Mouse (Mus musculus) cerebellum, adult 2 months (tissue): ENCODE measurements around the gene Wdr91.

Experiments used
- CTCF ChIP-seq: fragments of 200-500 bp; IDR thresholded peaks from 2 replicates; pipeline ENCODE4 v1.5.1; 2011; ENCODE audit warnings: low read depth, mild to moderate bottlenecking, control low read depth, low read length, moderate library complexity, borderline replicate concordance; ENCODE audit not compliant: insufficient read depth
- POLR2A ChIP-seq: fragments of 200-500 bp; IDR thresholded peaks from 2 replicates; pipeline ENCODE4 v1.6.1; 2011; ENCODE audit warnings: low read length, control low read depth, borderline replicate concordance; ENCODE audit not compliant: insufficient read depth

DNA sequence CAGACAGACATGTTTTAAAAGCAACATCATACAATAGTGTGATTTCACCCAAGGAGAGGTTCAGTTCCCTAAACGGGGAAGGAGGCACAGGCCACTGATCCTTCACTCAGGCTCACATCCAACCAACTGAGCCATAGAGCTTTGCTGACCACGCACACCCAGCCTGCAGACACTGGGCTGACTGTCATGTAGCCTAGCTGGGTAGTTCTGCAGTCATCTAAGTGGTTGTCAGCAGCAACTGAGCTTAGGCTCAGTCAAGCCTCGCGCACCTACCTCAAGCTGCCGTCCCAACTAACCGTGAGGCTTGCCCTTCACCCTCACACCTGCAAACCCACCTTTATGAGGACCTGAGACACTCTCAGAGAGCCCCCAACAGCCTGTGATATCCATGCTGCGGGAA lies 38.7 kb downstream of the Wdr91 start:
- TF ChIP-seq POLR2A (no peak), CTCF (no peak)
